Mouse (Mus musculus): ENCODE measurements at regions not wholly inside any gene's neighbourhood (a gene's known extent, or its start where the extent isn't known, plus 50 kb on each side); places are given as distances from the start of the nearest gene placed in this dataset.

DNA sequence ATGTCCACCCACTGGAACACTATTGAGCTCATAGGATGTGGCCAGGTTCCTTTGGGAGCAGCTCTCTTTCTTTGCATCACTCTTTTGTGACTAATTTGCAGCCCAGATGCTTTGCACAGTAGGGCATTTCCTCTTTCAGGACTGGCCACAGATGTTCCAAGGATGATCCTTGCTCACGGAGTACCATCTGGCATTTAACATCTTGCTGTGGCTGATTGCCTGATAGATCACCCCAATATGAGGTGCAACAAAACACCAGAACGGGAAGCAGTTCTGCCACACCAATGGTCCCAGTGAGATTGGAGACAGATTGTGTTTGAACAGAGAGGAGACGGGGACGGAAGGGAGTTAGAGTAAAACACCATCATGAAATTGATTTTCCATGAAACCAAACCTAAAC is 423.0 kb downstream of the Rwdd3 start:
- no peak for DNase-seq (ENCODE audit: low read depth)

DNA sequence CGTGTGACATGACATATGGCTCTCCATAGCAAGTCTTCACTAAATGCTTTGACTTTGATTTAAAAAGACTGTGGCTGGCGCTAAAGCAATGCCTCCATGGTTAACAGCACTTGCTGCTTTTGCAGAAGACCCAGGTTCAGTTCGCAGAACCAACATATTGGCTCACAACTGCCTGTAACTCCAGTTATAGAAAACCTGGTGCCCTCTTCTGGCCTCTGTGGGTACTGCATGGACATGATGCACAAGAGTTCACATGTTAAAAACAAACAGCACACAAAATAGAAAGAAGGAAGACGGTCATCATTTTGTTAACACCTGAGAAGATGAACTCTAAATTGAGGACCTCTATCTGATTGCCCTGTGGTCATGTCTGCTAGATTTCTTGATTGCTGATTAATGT is 423.8 kb downstream of the Rwdd3 start:
- DNase-seq (ENCODE audit: low read depth): no peak

DNA sequence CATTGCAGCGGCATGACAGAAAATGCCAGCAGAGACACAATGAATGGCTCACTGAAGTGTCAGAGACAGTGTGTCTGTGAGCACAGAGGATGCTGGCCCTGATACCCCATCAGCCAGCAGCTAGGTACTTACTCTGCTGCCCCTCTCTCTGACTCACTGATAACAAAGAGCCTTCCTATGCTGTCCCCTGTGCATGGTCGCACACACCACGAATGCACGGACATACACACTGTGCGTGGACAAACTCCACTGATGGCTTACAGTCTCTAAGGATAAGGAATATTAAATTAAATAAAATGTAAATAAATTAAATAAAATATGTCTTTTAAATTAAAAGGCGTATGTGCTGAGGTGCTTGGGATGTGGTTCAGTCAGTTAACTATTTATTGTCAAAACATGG is 438.2 kb downstream of the Rwdd3 start:
- no peak for DNase-seq (ENCODE audit: low read depth)

DNA sequence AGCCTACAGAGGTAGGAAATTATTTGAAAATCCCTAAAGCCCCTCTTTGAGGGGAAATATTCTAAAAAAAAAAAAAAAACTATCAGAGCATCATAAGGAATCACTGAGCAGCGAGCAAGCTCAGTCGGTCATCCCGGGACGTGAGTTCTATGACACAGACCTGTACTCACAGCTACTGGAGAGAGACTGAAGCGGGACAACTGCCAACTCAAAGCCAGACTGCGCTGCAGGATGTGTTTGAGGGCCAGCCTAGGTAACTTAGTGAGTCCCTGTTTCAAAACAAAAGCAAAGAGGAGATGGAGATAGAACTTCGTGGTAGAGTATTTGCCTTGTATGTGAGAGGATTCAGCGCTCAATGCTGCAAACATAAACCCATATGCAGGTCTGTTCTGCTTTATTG is 439.1 kb downstream of the Rwdd3 start:
- DNase-seq (ENCODE audit: low read depth): no peak

DNA sequence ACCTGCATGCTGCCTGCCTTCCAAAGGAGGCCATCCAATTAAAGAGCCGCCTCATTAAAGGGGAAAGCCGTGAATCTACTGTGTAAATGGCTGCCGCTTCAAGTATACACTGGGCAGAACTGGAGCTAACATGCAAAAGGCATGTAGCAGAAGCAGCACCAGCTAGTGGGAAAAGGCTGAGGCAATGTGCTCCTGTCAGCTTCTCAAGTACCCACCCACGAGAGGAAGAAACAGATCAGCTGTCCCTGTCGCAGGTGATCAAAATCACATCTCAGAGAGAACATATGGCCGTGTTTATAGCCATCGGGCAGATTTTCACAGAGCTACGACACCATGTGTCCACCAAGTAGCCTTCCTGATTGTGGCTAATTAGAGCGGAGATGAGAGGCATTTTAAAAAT is 440.2 kb downstream of the Rwdd3 start:
- DNase-seq (ENCODE audit: low read depth): no peak

DNA sequence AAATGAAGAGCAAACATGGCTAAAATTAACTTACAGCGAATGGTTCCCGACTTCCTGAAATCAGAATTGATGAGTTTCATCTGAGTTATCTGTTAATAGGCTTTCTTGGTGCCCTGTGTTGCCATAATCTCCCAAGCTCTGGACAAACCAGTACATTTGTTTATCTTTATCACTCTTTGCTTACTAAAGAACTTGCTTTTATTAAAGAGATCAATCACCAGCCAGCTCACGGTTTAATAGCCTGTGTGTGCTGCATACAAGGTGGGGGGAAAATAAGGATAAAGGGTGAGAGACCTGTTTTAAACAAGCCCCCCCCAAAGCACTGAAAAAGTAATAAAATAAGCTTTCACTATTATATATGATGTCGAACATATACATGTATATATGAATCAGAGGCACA is 441.3 kb downstream of the Rwdd3 start:
- no peak for DNase-seq (ENCODE audit: low read depth)

DNA sequence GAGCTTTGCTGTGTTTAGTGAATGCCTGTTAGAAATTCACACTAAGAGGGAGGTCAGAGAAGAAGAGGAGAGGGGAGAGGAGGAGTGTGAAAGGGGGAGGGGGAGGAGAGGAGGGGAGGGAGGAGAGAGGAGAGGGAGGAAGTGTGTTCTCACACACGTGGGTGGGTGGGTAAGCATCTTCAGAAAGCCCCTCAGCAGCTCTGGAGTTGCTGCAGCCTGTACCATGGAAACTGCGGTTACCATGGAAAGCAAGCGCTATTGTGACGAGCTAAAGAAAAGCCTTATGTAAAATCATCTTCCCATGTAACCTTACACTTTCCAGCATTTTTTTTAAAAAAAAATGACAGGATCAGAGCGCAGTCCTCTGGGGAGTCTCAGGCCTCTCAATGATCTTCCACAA is 441.8 kb downstream of the Rwdd3 start:
- DNase-seq (ENCODE audit: low read depth): no peak

DNA sequence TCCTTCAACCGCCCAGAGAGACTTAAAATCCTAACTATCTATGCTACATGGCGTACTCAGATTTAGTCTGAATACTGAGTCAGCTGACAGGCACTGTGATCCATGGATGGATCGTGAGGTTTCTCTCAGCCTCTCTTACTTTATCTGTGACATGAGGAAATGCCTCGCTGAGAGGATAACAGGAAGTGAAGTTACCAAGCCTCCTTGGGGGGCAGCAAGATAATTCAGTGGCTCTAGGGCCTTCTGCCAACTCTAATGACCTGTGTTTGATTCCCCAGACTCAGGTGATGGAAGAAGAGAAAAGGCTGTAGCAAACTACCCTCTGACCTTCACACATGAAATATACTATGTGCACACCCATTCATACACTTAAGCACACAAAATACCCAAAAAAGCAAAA is 486.3 kb downstream of the Rwdd3 start:
- no peak for DNase-seq (ENCODE audit: low read depth)

DNA sequence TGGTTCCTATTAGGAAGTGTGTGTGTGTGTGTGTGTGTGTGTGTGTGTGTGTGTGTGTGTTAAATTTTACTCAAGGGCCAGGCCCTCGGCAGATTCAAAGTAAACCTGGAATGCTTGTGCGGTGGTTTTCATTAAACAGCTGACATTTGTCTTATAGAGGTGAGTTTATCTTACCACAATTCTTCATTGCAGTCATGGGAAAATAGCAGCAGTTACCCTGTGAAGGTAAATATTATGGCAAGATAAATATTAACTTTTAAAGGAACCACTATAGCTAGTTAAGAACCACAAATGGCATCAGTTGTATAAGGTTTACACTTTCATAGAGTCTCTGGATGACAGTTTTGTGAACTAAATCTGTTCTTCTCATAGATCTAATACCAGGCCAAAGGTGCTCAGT is 495.6 kb downstream of the Rwdd3 start:
- no peak for DNase-seq (ENCODE audit: low read depth)

DNA sequence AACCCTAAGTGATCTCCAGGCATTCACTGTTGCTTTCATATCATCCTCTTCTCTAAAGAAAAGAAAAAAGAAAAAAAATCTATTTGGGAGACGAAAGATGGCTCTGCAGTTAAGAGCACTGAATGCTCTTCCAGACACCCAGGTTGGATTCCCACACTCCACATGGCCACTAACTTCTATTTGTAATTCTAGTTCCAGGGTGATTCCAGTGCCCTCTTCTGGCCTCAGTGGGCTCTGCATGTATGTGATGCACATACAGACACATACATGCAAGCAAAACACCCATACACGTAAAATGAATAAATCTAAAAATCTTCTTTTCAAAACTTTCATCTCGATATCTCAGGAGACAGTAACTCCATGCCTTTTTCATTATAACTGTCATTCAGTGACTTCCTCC is 502.8 kb downstream of the Rwdd3 start:
- no peak for DNase-seq (ENCODE audit: low read depth)

DNA sequence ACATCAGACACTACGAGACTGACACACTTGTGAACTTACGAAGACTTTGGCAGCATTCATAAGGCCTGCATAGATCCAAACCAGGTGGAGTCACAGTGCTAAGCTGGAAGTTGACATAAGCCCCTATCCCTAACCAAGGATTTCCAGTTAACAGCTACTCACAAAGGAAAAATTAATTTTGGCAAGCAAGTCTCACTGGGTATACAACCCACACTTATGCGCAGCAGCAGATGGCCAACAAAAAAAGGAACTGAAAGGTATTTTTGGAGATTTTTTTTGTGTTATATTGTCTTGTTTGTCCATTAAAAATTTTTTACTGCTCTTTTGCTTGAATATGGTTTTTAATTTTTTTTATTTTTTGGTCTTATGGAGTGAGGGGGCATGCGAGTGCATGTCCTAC is 509.0 kb downstream of the Rwdd3 start:
- DNase-seq (ENCODE audit: low read depth): no peak

DNA sequence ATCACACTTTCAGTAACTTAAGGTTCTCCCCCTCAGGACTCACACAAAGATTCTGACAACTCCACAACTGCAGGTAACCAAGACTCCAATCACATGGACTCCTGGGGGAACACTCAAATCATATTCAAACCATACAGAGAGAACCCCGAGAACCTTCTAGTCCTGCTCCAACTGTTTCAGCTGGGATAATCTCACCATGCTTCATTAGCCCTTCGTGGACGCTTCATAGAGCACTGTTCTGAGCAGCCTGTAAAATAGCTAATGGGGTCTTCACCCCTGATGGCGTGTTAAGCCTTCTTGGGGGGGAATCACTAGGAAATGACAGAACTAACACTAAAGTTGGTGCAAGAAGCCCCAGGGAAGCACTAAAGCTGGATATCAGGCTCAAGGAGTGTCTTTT is 510.7 kb downstream of the Rwdd3 start:
- DNase-seq (ENCODE audit: low read depth): no peak

DNA sequence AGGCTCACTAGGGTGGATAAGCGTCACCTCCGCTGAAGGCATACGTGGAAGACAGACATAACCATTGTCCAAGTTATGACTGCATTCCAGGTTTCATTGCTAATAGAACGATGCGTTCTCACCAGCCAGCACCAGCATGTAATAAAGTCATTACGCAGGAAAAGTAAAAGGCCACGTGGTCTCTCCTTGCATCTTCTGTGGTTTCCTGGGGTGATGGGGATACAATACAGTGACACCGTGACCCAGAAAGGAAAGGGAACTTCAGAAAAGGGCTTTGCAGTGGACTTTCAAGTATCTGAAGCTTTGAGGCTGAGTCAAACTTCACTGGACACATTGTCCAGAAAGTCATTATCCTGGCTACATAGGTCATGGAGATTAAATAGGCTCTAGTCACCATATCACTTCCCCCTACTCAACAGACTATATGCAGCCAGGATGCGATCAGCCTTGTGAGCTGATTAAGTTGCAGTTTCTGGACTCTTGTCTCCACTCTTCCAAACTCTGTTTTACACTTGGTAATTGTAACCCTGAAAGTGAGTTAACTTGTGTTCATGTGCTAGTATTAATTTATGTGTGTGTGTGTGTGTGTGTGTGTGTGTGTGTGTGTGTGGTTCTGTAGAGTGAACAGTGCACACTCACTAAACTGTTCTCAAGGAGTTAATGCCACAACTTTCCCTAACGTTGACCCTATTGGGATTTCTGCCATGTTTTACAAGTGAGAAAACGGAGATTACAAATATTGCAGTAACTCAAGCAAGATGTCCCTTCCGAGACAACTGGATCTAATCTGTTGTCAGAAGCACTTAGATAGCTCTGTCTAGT is 522.2 kb downstream of the Rwdd3 start:
- no peak for DNase-seq (ENCODE audit: low read depth)

DNA sequence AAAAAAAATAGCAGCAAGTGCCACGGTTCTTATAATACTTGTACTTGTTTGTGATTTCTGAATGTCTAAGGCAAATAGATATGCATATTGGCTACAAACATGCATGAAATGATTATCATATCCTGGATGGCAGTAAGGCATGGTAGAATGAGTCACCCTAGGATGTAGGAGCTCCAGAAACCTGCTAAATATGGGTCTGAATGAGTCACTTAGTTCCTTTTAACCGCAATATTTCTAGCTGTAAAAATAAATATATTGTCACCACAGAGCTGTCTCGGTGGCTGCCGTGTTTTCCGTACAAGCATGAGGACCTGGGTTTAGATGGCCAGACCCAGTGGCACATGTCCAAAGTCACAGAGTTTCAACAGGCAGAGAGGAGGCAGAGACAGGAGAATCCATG is 523.1 kb downstream of the Rwdd3 start:
- DNase-seq (ENCODE audit: low read depth): no peak

DNA sequence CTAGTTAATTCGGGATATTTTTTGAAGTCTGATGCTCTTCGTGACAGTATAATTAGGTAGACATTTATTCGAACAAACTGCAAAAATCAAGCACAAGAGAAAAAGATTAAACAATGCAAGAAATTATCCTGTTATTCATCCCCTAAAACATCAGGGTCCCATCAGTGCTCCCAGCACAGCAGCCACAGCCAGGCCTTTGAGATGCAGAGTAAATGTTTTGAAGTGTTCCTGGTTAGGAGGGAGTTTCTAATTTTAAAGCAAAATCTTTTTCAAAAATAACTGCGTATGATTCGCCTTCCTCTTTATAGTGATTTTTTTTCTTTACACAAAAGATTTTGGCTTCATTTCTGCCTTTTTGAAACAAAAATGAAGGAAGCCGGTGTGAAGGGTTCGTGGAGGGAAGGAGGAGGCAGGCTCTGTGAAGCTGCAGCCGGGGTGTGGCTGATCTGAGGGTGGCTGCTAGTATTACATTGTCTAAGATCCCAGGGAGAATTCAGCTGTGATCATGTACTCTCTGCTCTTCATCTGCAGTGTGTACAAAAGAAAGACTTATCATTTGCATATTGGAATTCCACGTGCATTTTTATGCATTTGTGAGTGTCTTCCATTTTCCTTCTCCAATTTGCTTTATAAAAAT is 534.7 kb downstream of the Rwdd3 start:
- DNase-seq (ENCODE audit: low read depth): no peak

DNA sequence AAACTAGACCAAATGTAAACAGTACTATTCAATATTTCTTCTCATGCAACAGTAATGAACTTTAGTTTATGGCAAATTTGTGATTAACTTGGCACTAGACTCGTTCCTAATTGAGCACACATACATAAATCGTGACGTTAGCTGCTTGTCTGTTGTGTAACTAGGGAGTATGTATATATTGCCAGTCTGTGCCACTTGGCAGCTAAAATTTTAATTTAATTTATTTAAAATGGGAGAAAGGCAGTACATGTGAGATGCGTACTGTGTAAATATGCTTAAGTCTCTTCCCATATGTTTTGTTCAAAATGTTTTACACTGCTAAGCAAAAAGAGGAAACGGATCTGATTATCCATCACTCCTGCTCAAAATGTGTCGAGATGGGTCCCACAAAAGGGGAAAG is 553.1 kb downstream of the Rwdd3 start:
- DNase-seq (ENCODE audit: low read depth): no peak

DNA sequence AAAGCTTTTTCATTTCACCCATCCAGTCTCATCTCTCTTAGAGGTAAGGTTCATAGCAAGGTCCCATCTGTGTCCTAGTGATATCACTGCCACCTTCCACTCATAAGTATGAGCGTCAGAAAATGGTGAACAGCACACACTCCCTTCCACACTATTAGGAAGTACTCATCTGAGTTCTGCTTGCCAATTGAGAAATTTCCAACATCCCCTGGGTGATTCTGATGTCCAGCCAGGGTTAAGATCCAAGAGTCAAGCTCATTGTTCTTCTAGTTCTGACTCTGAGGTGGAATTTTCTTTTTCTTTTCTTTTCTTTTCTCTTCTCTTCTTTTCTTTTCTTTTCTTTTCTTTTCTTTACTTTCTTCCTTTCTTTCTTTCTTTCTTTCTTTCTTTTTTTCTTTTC is 577.3 kb downstream of the Rwdd3 start:
- DNase-seq (ENCODE audit: low read depth): no peak

DNA sequence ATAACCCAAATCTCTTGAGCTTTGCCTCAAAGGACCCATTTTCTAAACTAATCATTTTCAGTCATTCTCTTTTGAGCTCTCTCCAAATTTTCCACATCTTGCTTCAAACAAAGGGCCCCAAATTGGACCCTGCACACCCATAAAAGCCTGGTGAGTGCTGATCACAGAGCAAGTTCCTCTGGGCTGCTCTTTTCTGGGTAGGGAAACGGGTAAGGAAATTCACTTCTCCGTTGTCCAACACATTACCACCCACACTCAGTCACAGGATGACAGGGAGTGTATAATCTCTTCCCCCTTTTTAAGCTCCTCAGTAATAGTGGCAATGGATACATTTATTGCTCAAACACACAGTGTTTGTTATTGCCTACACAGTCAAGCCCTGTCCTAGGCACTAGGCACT is 580.3 kb downstream of the Rwdd3 start:
- DNase-seq (ENCODE audit: low read depth): no peak

DNA sequence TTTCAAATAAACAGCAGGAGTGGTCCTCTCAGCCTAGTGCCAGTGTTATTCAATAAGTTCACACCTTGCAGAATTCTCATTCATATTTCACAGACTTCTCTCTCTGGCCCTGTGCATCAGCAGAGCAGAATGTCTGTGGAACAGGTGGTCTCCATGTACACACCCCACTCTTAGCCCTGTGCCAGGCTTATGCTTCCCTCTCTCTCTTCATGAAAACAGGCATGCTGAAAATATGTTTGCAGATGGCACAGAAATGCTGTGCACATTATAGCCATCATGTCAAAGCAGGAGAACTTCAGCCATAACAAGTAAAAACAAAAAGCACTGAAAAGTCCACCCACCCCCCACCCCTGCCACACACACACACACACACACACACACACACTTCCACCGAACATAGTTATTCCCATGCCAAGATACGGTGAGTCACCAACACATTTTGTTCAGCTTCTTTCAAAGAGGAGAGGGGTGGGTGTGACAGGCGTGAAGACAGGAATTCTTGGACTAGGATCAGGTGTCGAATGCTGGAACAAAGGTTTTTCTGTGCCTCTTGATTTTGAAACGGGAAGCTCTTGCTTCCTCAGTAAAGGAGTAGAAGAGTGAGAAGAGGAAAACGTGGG is 600.6 kb downstream of the Rwdd3 start:
- no peak for DNase-seq (ENCODE audit: low read depth)

DNA sequence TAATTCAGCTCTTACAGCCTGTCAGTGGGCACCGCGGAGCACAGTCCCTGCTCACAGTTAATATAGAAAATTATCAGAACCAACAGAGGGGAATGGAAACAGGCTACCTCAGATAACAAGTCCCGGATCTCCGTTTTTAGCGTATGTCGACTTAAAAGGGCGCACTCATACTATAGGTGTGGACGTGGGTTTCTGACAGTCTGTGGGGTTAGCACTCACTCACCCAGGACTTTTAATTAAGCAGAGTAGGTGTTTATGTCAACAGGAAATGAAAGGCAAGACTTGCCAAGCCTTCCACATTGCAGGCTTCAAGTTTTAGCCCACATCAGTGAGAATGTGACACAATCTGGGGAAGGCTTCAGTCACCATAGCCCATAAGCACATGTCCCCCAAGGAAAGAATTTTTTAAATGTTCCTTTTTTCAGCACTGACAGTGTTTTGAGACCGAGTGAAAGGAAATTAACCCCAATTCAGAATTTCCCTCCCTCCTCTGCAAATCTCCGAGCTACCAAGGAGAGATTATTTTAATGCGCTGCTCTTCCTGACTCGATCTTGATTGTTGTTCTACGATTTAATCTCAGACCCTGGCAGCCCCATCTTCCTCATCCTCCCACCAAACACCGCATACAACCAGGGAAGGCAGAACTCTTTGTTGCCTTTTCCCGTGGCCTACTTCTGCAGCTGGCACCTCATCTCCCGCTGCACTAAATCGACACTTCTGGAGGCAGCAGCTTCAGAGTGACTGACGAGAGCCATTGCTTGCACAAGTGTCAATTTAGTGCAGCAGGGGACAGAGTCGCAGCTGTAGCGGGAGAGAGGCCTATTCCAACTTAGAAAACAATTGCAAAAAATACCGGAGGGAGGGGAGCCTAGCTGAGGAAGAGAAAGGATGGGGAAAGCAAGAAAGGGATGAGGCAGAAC is 629.7 kb downstream of the Rwdd3 start:
- no peak for DNase-seq (ENCODE audit: low read depth)

DNA sequence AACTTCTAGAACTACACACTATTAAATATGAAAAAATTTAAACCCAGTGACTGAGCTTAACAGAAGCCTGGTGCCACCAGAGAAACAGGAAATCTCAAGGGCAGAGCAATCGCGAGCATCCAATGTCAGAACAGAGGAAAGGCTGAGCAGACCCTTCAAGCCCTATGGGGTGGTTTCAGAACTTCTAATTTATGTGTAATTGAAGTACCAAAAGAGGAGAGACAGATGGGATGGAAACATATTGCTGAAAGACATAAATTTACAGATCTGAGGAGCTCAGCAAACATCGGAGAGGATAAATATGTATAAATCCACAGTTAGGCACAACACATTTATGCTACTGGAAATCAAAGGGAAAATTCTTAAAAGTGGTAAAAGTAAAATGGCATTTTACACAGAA is 637.6 kb downstream of the Rwdd3 start:
- DNase-seq (ENCODE audit: low read depth): no peak

DNA sequence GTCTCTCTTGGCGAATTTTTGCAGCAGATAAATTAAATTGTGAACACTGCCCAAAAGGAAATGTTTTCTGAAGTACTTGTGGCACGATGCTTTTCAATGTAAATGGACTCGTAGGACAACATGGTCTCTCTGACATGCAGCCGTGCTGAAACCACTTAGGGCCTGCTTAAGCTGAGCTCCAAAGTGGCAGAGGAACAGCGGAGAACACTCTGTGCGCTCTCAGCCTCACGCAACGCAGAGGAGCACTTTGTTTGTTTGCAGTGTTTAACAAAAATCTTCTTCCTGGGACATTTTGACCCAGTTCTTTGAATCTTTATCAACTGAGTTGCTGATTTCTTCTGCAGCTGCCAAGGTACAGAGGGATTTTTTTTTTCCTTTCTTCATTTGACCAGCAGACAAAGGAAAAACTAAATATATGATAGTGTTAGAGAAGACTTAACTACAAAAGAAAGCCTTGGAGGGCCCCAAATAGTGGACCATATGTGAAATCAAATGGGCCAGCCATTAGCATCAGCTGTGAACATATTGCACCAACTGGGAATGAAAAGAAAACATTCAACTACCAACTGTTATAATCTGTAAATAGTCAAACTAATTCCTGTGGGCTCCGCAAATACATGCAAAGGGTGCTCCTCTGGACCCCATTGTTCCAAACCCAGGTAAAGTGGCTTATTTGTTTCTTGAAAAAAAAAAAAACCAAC is 639.5 kb downstream of the Rwdd3 start:
- no peak for DNase-seq (ENCODE audit: low read depth)
